Mouse (Mus musculus) MEL (cell line): Measurements from ENCODE around the gene 1700034J05Rik.

Experiments used
- CHD2 ChIP-seq: IDR thresholded peaks from 2 replicates; pipeline ENCODE4 v1.6.1; 2011; ENCODE audit warnings: low read length, improper control_type of control experiment
- CTCF ChIP-seq, 3 experiments: IDR thresholded peaks in 2 of 3; conservative IDR thresholded peaks in 1 of 3; 2 replicates each; pipeline ENCODE4 v1.5.1; 2011 to 2012; ENCODE audit warnings: low read length in 3 of 3, low read depth in 2 of 3, mild to moderate bottlenecking in 2 of 3, improper control_type of control experiment in 1 of 3, inconsistent platforms in 1 of 3, mixed read lengths in 1 of 3, moderate library complexity in 1 of 3; ENCODE audit not compliant: control insufficient read depth in 1 of 3, insufficient read depth in 1 of 3, poor library complexity in 1 of 3, severe bottlenecking in 1 of 3
- GATA1 ChIP-seq: IDR thresholded peaks from 2 replicates; pipeline ENCODE4 v1.6.1; 2011; ENCODE audit warnings: low read depth, low read length, improper control_type of control experiment
- NELFE ChIP-seq: IDR thresholded peaks from 2 replicates; pipeline ENCODE4 v1.6.1; 2011; ENCODE audit warnings: low read depth, low read length, improper control_type of control experiment
- POLR2A ChIP-seq, 2 experiments: IDR thresholded peaks; 2 replicates each; pipeline ENCODE4 v1.6.1; 2011 to 2012; ENCODE audit warnings: low read length in 2 of 2, mild to moderate bottlenecking in 2 of 2, control low read depth in 1 of 2, improper control_type of control experiment in 1 of 2, low read depth in 1 of 2, moderate library complexity in 1 of 2; ENCODE audit not compliant: control insufficient read depth in 1 of 2, insufficient read depth in 1 of 2, poor library complexity in 1 of 2
- POLR2AphosphoS2 ChIP-seq: IDR thresholded peaks from 2 replicates; pipeline ENCODE4 v1.6.1; 2011; ENCODE audit warnings: low read length, improper control_type of control experiment
- TAL1 ChIP-seq: IDR thresholded peaks from 2 replicates; pipeline ENCODE4 v1.6.1; 2012; ENCODE audit warnings: mild to moderate bottlenecking, inconsistent platforms, low read length, moderate library complexity, mixed read lengths
- TCF12 ChIP-seq: IDR thresholded peaks from 2 replicates; pipeline ENCODE4 v1.6.1; 2014; ENCODE audit warnings: low read depth, mild to moderate bottlenecking, inconsistent platforms, low read length, improper control_type of control experiment, moderate library complexity
- USF1 ChIP-seq: IDR thresholded peaks from 2 replicates; pipeline ENCODE4 v1.6.1; 2014; ENCODE audit warnings: low read depth, mild to moderate bottlenecking, inconsistent platforms, low read length, improper control_type of control experiment, moderate library complexity
- ZC3H11A ChIP-seq: IDR thresholded peaks from 2 replicates; pipeline ENCODE4 v1.6.1; 2012; ENCODE audit warnings: low read depth, mild to moderate bottlenecking, inconsistent platforms, low read length, improper control_type of control experiment
- ZNF384 ChIP-seq: IDR thresholded peaks from 2 replicates; pipeline ENCODE4 v1.6.1; 2012; ENCODE audit warnings: low read depth, mild to moderate bottlenecking, inconsistent platforms, low read length, improper control_type of control experiment

DNA sequence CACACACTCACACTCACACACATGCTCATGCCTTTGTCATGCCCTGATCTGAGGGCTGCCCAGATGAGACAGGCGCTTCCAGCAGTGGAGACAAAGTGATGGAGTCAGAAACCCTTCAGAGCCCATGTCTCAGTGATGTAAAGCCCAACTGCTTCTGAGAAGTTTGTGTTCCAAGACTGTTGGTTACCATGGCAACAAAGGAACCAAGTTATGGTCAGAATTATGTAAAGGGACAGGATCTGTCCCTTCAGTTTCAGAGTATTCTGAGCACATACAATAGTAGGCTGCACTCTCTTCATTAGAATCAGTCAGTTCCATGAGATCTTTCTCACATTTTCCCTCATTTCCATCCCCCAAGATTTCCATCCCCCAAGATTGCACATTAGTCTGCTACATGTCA, at the start of gene 1700034J05Rik:
- TF ChIP-seq GATA1 (no peak), USF1 (no peak), POLR2A (IDR thresholded peaks at IDR 0.05; ENCODE audit: control insufficient read depth in 1 of 2, insufficient read depth in 1 of 2, low read depth in 1 of 2, low read length in 2 of 2, poor library complexity in 1 of 2) (no peak), TCF12 (no peak), CTCF (IDR thresholded peaks at IDR 0.05 in 2 of 3, conservative IDR thresholded peaks at IDR 0.05 in 1 of 3; ENCODE audit: control insufficient read depth in 1 of 3, insufficient read depth in 1 of 3, low read depth in 2 of 3, low read length in 3 of 3, poor library complexity in 1 of 3, severe bottlenecking in 1 of 3) (no peak), TAL1 (no peak), CHD2 (no peak), ZC3H11A (no peak), ZNF384 (no peak), POLR2AphosphoS2 (no peak), NELFE (no peak)
